Mouse (Mus musculus) skeletal muscle tissue, adult 2 months (tissue): ENCODE data around the gene Sox11.

Experiments
- DNase-seq: peaks from one replicate; pipeline ENCODE4 v3.0.0-alpha.2; 2012; ENCODE audit warnings: low read depth, low spot score

Sox11 gene

GRCm38 (mm10) chr12:27341871-27342690 is at the start of gene Sox11:
TSS of gene Sox11 (minus strand) at chr12:27342574.
- no peak for DNase-seq

GRCm38 (mm10) chr12:27391652-27392305 is 49.4 kb upstream of the Sox11 start:
- DNase-seq, result no peak

GRCm38 (mm10) chr12:27390439-27390838 is 48.1 kb upstream of the Sox11 start:
- peak; percentile 2 for DNase-seq

GRCm38 (mm10) chr12:27389429-27389828 is 47.1 kb upstream of the Sox11 start:
- DNase-seq, result no peak

- no peak for DNase-seq
Measured at GRCm38 (mm10) chr12:27372505-27372904, 30.1 kb upstream of the Sox11 start.

- DNase-seq, result no peak
Measured at GRCm38 (mm10) chr12:27370756-27371155, 28.4 kb upstream of the Sox11 start.

- DNase-seq, result no peak
Measured at GRCm38 (mm10) chr12:27367476-27367875, 25.1 kb upstream of the Sox11 start.

GRCm38 (mm10) chr12:27363840-27364640 is 21.7 kb upstream of the Sox11 start:
- DNase-seq, result no peak

GRCm38 (mm10) chr12:27357076-27357637 is 14.8 kb upstream of the Sox11 start:
- DNase-seq, result no peak

- no peak for DNase-seq
Measured at GRCm38 (mm10) chr12:27356571-27356970, 14.2 kb upstream of the Sox11 start.

GRCm38 (mm10) chr12:27343606-27344410 is 1.4 kb upstream of the Sox11 start:
- no peak for DNase-seq

- DNase-seq, result peak; percentile 10
Measured at GRCm38 (mm10) chr12:27342691-27343605, 574 bp upstream of the Sox11 start.

GRCm38 (mm10) chr12:27341130-27341870 is 1.1 kb downstream of the Sox11 start:
- no peak for DNase-seq

GRCm38 (mm10) chr12:27340451-27341035 is 1.8 kb downstream of the Sox11 start:
- DNase-seq, result no peak

- DNase-seq, result no peak
Measured at GRCm38 (mm10) chr12:27339171-27339751, 3.1 kb downstream of the Sox11 start.

- no peak for DNase-seq
Measured at GRCm38 (mm10) chr12:27338721-27339170, 3.6 kb downstream of the Sox11 start.

GRCm38 (mm10) chr12:27338116-27338515 is 4.3 kb downstream of the Sox11 start:
- no peak for DNase-seq

GRCm38 (mm10) chr12:27337482-27337881 is 4.9 kb downstream of the Sox11 start:
- no peak for DNase-seq
